Mouse (Mus musculus): ENCODE measurements around the gene Taf5. TPM values are rescaled to one million over a fixed set of nuclear protein-coding genes. Genes with fewer than 3 reads are reported as not detected.

Gene Taf5
- polyA plus RNA-seq, 1 experiment from 2014 or later: 4.4 TPM

GRCm38 (mm10) chr19:47050271-47051032, 17.1 kb upstream of the Taf5 start, which contains the start of gene Pcgf6:
Gene Pcgf6, minus strand, starts transcription at chr19:47050906.
- H3K27ac ChIP-seq (ENCODE audit: low read depth, low read length): peak within 1 kb of the TSS; percentile 84
- peak within 1 kb of the TSS; percentile 75 for H3K4me2 ChIP-seq (ENCODE audit: low read length)
- peak within 1 kb of the TSS; percentile 80 for H3K9ac ChIP-seq (ENCODE audit: low read depth, low read length)
- peak; percentile 93 for ATAC-seq
- no peaks in the 10 kb centered on the region for H3K9me3 ChIP-seq (ENCODE audit: control insufficient read depth, low read length)
- peak within 1 kb of the TSS; percentile 69 for H3K4me3 ChIP-seq (ENCODE audit: low read length)
- 0 out of 2 replicates have a peak, but pooled peaks cover 2% of the 10 kb centered on the region for H3K36me3 ChIP-seq (ENCODE audit: control insufficient read depth, insufficient read depth, low read length)
- peaks cover 12% of the 10 kb centered on the region for H3K4me1 ChIP-seq (ENCODE audit: control insufficient read depth, insufficient read depth, low read depth, low read length)
- no peaks in the 10 kb centered on the region for H3K27me3 ChIP-seq (replicated peaks; ENCODE audit: control insufficient read depth, insufficient read depth, low read length)
- WGBS: under 1% methylated on average over 75 of the region's 75 CpGs

- Histone ChIP-seq H3K27me3 (replicated peaks; ENCODE audit: control insufficient read depth, insufficient read depth, low read length) (no peaks in the 10 kb centered on the region), H3K9me3 (ENCODE audit: control insufficient read depth, low read length) (no peaks in the 10 kb centered on the region), H3K4me3 (ENCODE audit: low read length) (no peak overlapping the region), H3K27ac (ENCODE audit: low read depth, low read length) (no peak overlapping the region), H3K4me2 (ENCODE audit: low read length) (no peak overlapping the region), H3K9ac (ENCODE audit: low read depth, low read length) (no peak overlapping the region), H3K4me1 (ENCODE audit: control insufficient read depth, insufficient read depth, low read depth, low read length) (peaks cover 12% of the 10 kb centered on the region), H3K36me3 (ENCODE audit: control insufficient read depth, insufficient read depth, low read length) (no peaks in the 10 kb centered on the region)
- WGBS: 81% methylated on average over 4 of the region's 4 CpGs
- no peak for ATAC-seq
Observed at GRCm38 (mm10) chr19:47052927-47053326, 14.6 kb upstream of the Taf5 start.

GRCm38 (mm10) chr19:47053471-47053870, 14.1 kb upstream of the Taf5 start:
- Histone ChIP-seq H3K27me3 (replicated peaks; ENCODE audit: control insufficient read depth, insufficient read depth, low read length) (no peaks in the 10 kb centered on the region), H3K9me3 (ENCODE audit: control insufficient read depth, low read length) (no peaks in the 10 kb centered on the region), H3K4me1 (ENCODE audit: control insufficient read depth, insufficient read depth, low read depth, low read length) (peaks cover 12% of the 10 kb centered on the region), H3K4me2 (ENCODE audit: low read length) (no peak overlapping the region), H3K36me3 (ENCODE audit: control insufficient read depth, insufficient read depth, low read length) (no peaks in the 10 kb centered on the region), H3K27ac (ENCODE audit: low read depth, low read length) (no peak overlapping the region), H3K9ac (ENCODE audit: low read depth, low read length) (no peak overlapping the region), H3K4me3 (ENCODE audit: low read length) (no peak overlapping the region)
- WGBS: 89% methylated on average over 4 of the region's 4 CpGs
- no peak for ATAC-seq

DNA sequence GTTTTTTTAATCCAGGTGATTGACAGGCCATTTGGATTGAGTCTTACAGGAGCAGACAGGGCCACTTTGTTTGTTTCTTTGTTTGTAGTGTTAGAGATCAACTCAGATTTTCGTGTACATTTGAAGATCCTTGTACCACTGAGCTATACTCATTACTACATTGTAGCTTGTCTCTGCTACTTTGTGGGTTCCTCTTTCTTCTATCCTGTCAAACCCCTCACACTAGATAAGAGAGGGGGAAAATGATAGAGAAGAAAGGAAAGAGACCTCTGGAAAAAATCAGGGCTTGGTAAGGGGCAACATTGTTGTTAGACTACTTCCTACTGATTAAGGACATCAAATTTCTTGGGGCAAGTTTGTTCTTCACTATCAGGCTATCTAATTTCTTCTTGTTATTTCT, 9.9 kb upstream of the Taf5 start:
- Histone ChIP-seq H3K9ac (ENCODE audit: low read depth, low read length) (no peak overlapping the region), H3K4me1 (ENCODE audit: control insufficient read depth, insufficient read depth, low read depth, low read length) (no peaks in the 10 kb centered on the region), H3K27ac (ENCODE audit: low read depth, low read length) (no peak overlapping the region), H3K4me3 (ENCODE audit: low read length) (no peak overlapping the region), H3K36me3 (ENCODE audit: control insufficient read depth, insufficient read depth, low read length) (no peaks in the 10 kb centered on the region), H3K4me2 (ENCODE audit: low read length) (no peak overlapping the region), H3K27me3 (replicated peaks; ENCODE audit: control insufficient read depth, insufficient read depth, low read length) (no peaks in the 10 kb centered on the region), H3K9me3 (ENCODE audit: control insufficient read depth, low read length) (no peaks in the 10 kb centered on the region)
- no peak for ATAC-seq
- WGBS: 76% methylated on average over 1 of the region's 1 CpGs

DNA sequence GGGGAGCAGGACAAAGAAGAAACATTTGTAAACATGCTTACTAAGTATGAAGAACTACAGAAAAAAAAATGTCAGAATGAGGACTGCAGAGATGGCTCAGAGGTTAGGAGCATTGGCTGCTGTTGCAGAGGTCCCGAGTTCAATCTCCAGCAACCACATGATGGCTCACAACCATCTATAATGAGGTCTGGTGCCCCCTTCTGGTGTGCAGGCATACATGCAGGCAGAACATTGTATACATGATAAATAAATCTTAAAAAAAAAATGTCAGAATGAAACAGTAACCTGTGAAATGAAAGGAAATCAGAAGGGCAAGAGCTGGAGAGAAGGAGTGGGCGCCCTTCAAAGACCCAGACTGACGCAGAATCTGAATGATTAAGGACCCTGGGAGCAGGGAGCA, 1.7 kb upstream of the Taf5 start:
- Histone ChIP-seq H3K9ac (ENCODE audit: low read depth, low read length) (no peak overlapping the region), H3K9me3 (ENCODE audit: control insufficient read depth, low read length) (no peaks in the 10 kb centered on the region), H3K36me3 (ENCODE audit: control insufficient read depth, insufficient read depth, low read length) (no peaks in the 10 kb centered on the region), H3K4me3 (ENCODE audit: low read length) (no peak overlapping the region), H3K27me3 (replicated peaks; ENCODE audit: control insufficient read depth, insufficient read depth, low read length) (no peaks in the 10 kb centered on the region), H3K4me1 (ENCODE audit: control insufficient read depth, insufficient read depth, low read depth, low read length) (peaks cover 8% of the 10 kb centered on the region), H3K4me2 (ENCODE audit: low read length) (no peak overlapping the region), H3K27ac (ENCODE audit: low read depth, low read length) (no peak overlapping the region)
- no peak for ATAC-seq
- WGBS: 91% methylated on average over 3 of the region's 3 CpGs

DNA sequence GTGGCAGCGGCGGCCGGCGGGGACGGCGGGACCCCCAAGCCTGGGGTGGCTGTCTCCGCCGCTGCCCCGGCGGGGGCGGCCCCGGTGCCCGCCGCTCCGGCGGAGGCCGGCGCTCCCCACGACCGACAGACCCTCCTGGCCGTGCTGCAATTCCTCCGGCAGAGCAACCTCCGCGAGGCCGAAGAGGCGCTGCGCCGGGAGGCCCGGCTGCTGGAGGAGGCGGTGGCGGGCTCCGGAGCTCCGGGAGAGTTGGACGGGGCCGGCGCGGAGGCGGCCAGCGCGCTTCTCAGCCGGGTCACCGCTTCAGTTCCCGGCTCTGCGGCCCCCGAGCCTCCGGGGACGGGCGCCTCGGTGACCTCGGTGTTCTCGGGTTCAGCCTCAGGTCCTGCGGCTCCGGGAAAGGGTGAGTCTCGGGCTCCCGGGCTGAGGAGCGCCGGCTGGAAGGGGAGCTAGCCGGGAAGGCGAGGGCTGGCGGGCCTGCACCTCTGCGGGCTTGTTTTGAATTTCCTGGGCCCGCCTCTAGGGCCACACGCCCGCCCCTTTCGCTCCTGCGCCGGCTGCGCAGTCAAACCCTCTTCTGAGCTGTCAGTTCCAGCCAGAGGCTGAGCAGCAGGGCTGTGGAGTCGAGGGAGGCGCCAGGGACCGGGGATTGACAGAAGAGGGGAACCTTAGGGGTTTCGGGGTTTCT, 522 bp downstream of the Taf5 start:
- H3K9me3 ChIP-seq (ENCODE audit: control insufficient read depth, low read length): no peaks in the 10 kb centered on the region
- peak overlapping the region; percentile 92 for H3K27ac ChIP-seq (ENCODE audit: low read depth, low read length)
- peak overlapping the region; percentile 77 for H3K4me2 ChIP-seq (ENCODE audit: low read length)
- peak overlapping the region; percentile 93 for H3K9ac ChIP-seq (ENCODE audit: low read depth, low read length)
- peak; percentile 94 for ATAC-seq
- peaks cover 8% of the 10 kb centered on the region for H3K4me1 ChIP-seq (ENCODE audit: control insufficient read depth, insufficient read depth, low read depth, low read length)
- H3K36me3 ChIP-seq (ENCODE audit: control insufficient read depth, insufficient read depth, low read length): peaks cover 9% of the 10 kb centered on the region
- under 1% methylated on average over 60 of the region's 72 CpGs for WGBS
- H3K27me3 ChIP-seq (replicated peaks; ENCODE audit: control insufficient read depth, insufficient read depth, low read length): no peaks in the 10 kb centered on the region
- H3K4me3 ChIP-seq (ENCODE audit: low read length): peak overlapping the region; percentile 98

DNA sequence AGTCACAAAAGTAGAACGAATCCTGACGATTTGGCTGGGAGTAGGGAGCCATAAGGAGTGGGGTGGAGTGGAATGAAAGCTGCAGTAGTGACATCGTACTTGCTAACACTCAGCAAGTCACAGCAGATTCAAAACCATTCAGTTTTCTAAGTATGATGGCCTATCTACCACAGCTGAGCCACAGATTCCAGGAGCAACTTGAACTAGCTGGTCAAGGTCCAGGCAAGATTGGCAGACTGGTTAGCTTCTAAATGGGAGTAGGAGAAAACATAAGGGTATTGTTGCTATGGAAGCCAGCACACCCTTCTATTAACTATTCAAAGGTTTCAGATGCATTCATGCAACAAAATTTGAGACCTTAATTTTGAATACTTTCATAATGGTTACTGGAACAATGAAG, 20.7 kb downstream of the Taf5 start:
- no peak overlapping the region for H3K4me2 ChIP-seq (ENCODE audit: low read length)
- no peaks in the 10 kb centered on the region for H3K9me3 ChIP-seq (ENCODE audit: control insufficient read depth, low read length)
- H3K27ac ChIP-seq (ENCODE audit: low read depth, low read length): no peak overlapping the region
- no peaks in the 10 kb centered on the region for H3K27me3 ChIP-seq (replicated peaks; ENCODE audit: control insufficient read depth, insufficient read depth, low read length)
- ATAC-seq: no peak
- peaks cover 19% of the 10 kb centered on the region for H3K4me1 ChIP-seq (ENCODE audit: control insufficient read depth, insufficient read depth, low read depth, low read length)
- H3K36me3 ChIP-seq (ENCODE audit: control insufficient read depth, insufficient read depth, low read length): peaks cover 20% of the 10 kb centered on the region
- WGBS: 84% methylated on average over 3 of the region's 3 CpGs
- H3K4me3 ChIP-seq (ENCODE audit: low read length): no peak overlapping the region
- no peak overlapping the region for H3K9ac ChIP-seq (ENCODE audit: low read depth, low read length)

- WGBS: 1% methylated on average over 36 of the region's 36 CpGs
- Histone ChIP-seq H3K36me3 (ENCODE audit: control insufficient read depth, insufficient read depth, low read length) (peaks cover 10% of the 10 kb centered on the region), H3K4me1 (ENCODE audit: control insufficient read depth, insufficient read depth, low read depth, low read length) (peaks cover 19% of the 10 kb centered on the region), H3K9me3 (ENCODE audit: control insufficient read depth, low read length) (no peaks in the 10 kb centered on the region), H3K27ac (ENCODE audit: low read depth, low read length) (peak overlapping the region; percentile 92), H3K27me3 (replicated peaks; ENCODE audit: control insufficient read depth, insufficient read depth, low read length) (no peaks in the 10 kb centered on the region), H3K4me3 (ENCODE audit: low read length) (peak overlapping the region; percentile 97), H3K4me2 (ENCODE audit: low read length) (peak overlapping the region; percentile 74), H3K9ac (ENCODE audit: low read depth, low read length) (peak overlapping the region; percentile 98)
- peak; percentile 70 for ATAC-seq
Observed at GRCm38 (mm10) chr19:47089718-47090525, 22.4 kb downstream of the Taf5 start.

Measured in hindbrain, embryonic 16.5 days (tissue).